Mouse (Mus musculus): ENCODE measurements around the gene Gabbr2. TPM values are rescaled to one million over a fixed set of nuclear protein-coding genes. Genes with fewer than 3 reads are reported as not detected.

Gene Gabbr2
- total RNA-seq, 2 experiments from 2014 or later = not detected

- ATAC-seq (replicated peaks; ENCODE audit: poor library complexity, severe bottlenecking) = no peak
Observed at GRCm38 (mm10) chr4:46781109-46781508, 210.6 kb downstream of the Gabbr2 start.

- ATAC-seq (replicated peaks; ENCODE audit: poor library complexity, severe bottlenecking) = peak; percentile 55
Observed at GRCm38 (mm10) chr4:46775959-46776358, 215.7 kb downstream of the Gabbr2 start.

DNA sequence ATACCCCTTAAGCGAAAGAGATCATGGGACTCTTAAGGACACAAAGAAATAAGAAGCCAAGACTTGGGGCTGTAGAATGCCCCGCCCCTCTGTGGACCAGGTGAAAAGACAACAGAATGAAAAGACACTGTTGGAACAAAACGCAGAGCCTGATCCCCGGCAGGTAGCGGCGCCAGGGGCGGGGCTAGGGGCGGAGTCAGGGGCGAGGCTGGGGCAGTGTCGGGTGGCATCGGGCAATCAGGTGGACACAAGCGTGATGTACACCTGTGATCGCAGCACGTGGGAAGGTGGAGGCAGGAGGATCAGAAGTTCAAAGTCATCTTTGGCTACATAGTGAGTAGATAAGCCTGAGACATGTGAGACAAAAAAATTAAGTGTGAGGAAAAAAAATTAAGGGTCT, 217.0 kb downstream of the Gabbr2 start:
- ATAC-seq (replicated peaks; ENCODE audit: poor library complexity, severe bottlenecking) = no peak

DNA sequence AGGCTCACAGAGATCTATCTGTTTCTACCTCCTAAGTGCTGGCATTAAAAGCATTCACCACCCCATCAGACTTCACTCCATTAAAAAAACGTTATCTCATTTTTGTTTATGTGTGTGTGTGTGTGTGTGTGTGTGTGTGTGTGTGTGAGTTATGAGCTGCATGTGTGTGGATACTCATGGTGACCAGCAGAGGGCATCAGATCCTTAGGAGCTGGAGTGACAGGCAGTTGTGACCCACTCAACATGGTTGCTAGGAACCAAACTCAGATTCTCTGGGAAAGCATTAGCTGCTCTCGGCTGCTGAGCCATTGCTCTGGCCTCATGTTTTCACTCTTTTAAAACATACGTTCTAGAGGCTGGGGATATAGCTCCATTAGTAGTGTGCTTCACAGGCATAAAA, 218.4 kb downstream of the Gabbr2 start:
- no peak for ATAC-seq (replicated peaks; ENCODE audit: poor library complexity, severe bottlenecking)

DNA sequence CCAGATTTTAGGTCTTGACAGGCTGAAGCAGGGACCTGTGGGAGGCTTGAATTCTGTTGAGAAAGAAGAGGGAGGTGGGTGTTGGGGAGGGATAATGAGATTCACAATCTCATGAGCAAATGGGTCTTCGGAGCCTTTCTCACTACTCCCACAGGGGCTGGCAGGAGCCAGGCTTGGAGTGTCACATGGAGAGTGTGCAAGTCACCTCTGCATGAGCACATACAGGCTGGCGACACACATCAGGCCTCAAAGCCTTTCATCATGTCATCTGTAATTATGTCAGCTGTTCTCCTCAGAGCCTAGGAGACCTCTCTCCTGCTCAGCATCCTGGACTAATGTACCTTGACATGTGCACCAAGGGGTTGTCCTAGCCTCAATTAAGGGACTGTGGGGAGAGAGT, 219.1 kb downstream of the Gabbr2 start:
- ATAC-seq (replicated peaks; ENCODE audit: poor library complexity, severe bottlenecking) = no peak

DNA sequence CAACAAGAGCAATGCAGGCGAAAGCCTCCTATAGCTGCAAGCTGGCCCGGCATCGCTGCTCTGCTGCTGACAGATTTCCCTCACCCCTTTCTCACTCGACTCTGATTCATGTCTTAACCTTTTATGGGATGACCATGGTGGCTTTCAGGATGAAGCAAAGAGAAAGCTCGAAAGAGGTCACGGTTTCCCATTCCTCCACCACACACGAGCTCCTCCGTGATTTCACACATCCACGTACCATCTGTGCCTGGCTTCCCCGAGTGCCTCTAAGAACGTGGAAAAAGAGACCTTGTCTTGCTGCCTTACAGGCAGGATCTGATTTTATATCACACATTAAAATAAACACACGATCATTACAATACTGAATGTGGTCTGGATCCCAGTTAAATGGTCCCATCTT, 220.6 kb downstream of the Gabbr2 start:
- no peak for ATAC-seq (replicated peaks; ENCODE audit: poor library complexity, severe bottlenecking)

GRCm38 (mm10) chr4:46770635-46771034, 221.0 kb downstream of the Gabbr2 start:
- no peak for ATAC-seq (replicated peaks; ENCODE audit: poor library complexity, severe bottlenecking)

DNA sequence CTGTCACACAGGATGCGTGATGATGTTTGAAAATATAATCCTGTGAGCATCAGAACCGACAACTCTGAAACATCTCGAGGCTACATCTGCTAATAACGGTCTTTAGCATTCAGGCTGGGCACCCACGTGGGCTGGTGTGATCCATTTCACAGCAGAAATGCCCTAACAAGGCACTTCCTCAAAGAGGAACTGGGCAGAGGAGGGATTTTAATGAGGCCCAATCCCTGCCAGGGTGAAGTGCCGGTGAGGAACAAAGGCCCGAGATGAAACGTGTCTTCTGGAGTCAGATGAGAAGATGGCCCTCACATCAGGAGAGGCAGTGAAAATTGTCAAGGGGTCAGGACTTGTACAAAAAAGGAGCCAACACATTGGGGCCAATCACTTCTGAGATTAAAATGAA, 221.6 kb downstream of the Gabbr2 start:
- ATAC-seq (replicated peaks; ENCODE audit: poor library complexity, severe bottlenecking) = peak; percentile 90

DNA sequence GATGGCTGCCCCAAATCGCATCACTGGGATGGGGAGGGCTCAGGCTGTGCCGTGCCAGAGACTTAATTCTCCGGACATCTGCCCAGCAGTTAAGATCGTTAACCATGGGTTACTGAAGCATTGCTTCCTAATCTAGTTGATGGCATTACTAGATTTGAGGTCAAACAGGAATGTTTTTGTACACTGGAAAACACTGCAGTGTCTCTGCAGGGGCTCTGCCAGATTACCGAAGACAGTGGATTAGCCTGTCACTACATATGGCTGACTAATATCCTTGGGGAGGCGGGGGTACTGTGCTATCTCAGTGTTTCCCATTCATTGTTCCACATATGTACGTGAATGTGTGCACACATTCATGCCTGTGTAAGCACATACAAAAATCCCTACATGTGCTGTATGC, 225.3 kb downstream of the Gabbr2 start:
- no peak for ATAC-seq (replicated peaks; ENCODE audit: poor library complexity, severe bottlenecking)

GRCm38 (mm10) chr4:46759838-46760237, 231.8 kb downstream of the Gabbr2 start:
- no peak for ATAC-seq (replicated peaks; ENCODE audit: poor library complexity, severe bottlenecking)

- ATAC-seq (replicated peaks; ENCODE audit: poor library complexity, severe bottlenecking) = no peak
Observed at GRCm38 (mm10) chr4:46758340-46759041, 233.2 kb downstream of the Gabbr2 start.

GRCm38 (mm10) chr4:46754407-46755194, 237.1 kb downstream of the Gabbr2 start:
- peak; percentile 75 for ATAC-seq (replicated peaks; ENCODE audit: poor library complexity, severe bottlenecking)

- peak; percentile 52 for ATAC-seq (replicated peaks; ENCODE audit: poor library complexity, severe bottlenecking)
Observed at GRCm38 (mm10) chr4:46752306-46752705, 239.4 kb downstream of the Gabbr2 start.

- ATAC-seq (replicated peaks; ENCODE audit: poor library complexity, severe bottlenecking) = peak; percentile 84
Observed at GRCm38 (mm10) chr4:46749015-46749414, 242.7 kb downstream of the Gabbr2 start.

DNA sequence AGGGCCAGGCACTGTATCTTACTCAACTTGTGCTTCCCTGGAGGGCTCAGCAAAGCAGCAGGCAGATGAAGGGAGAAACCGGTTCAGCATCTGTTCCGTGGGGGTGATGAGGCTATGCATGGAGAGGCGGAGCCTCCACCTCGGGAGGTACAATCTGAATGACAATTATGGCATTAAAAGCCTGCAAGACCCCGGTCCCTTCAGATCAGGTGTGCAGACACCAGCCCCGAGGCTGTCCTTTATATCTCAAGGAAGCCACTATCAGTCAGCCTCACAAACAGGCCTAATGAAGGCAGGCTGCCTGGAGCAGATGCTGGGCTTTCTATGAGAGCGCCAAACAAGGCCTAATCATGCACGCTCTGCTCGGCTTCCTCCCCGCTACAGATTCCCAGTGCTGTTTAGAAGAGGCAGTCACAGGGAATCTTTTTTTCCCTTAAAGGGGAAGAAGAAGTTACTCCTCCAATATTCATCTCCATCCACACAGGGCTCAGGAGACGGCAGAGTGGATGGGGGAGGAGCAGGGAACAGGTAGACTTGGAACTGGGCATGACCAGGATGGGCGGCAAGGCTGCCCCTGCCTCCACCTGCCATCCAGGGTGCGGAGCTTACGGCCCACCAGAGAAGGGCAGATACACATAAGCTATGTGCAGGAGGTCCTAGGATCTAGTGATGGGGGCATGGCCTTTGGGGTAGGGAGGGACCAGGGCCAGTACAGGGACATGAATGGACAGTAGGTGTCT, 244.5 kb downstream of the Gabbr2 start:
- no peak for ATAC-seq (replicated peaks; ENCODE audit: poor library complexity, severe bottlenecking)

DNA sequence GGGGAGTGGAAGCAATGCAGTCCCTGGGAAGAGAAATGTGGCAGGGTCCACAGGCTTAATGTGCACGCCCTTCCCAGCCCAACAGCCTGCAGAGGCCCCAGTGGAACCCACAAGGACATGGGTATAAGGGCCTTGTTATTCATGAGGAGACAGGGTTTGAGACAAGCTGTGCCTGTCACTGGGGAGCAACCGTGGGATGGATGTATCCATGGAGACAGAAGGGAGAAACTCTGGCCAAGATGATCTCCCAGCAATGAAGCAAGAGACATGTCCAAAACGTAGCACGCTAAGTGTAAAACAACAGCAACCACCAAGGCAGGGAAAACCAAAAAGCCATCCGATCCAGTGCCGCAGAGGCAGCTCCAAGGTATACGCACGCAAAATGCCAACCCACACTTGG, 246.1 kb downstream of the Gabbr2 start:
- ATAC-seq (replicated peaks; ENCODE audit: poor library complexity, severe bottlenecking) = no peak

DNA sequence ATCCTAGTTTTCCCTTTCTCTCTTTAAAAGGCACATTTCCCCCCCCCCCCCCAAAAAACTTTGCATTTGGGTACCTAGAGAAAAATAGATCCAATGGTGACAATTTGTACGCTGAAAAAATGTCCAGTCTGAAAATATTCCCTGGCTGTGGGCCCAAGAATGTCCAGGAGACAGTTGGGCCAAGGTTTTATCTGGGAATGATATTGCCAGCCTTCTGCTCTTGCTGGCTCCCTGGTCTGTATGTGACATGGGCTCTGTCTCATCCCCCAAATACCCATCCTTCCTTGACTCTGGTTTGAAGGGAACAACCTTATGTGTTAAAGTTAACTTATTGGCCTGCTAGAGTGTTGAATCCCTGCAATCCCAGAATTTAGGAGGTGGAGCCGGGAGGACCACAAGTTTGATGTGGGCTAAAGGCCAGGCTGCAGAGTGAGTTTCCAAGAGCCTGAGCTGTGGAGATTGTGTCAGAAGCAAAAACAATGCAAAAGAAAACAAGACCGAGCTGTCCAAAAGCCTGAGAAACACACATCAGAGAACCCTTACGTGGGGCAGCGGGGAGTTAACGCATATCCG, 247.0 kb downstream of the Gabbr2 start:
- ATAC-seq (replicated peaks; ENCODE audit: poor library complexity, severe bottlenecking) = no peak

DNA sequence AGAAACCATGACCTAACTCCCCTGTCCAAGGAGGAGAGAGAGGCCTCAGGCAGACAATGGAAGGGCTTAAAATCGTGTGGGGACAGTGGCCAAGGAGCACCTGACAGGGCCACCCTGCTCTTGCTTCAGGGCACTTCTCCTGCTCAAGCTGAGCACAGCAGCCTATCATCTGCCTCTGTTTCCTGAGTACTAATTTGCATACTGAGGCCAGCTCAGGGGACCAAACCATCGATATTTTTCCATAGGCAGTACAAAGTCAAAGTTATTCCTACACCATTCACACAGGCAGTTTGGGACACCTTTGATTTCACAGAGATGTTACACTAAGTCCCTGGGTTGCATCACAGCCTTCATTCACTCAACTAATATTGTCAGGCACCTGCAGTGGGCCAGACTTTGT, 249.1 kb downstream of the Gabbr2 start:
- peak; percentile 26; the same call in 1 of the 2 replicates for ATAC-seq (replicated peaks; ENCODE audit: poor library complexity, severe bottlenecking)

DNA sequence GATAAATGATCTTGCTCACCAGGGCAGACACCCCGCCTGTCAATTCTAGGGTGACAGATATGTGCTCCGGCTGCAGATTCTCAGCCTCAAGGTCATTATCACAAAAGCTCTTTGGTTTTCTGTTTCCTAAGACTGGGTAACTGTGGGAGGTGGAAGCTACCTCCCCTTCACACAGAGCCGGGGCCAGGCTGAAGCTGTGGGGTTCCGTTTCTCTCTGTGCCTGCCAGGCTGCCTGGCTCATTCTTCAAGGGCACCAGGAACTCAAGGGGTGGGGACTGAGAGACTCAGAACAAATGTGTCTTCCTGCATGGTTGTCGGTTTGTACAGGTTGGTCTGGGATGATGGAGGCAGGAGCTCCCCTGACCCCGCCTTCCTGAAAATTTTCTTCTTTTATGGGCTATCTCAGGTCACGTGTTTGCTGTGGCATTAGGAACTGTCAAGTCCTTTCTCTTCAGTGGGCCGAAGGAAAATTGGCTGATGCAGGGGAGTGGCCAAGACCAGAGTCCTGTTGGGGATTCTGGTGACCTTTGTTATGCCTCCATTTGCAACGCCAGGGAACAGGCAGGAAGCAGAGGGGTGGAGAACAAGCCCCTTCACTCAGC, 254.7 kb downstream of the Gabbr2 start:
- ATAC-seq (replicated peaks; ENCODE audit: poor library complexity, severe bottlenecking) = peak; percentile 33; the same call in 1 of the 2 replicates

GRCm38 (mm10) chr4:46734906-46735305, 256.8 kb downstream of the Gabbr2 start:
- peak; percentile 13; the same call in 1 of the 2 replicates for ATAC-seq (replicated peaks; ENCODE audit: poor library complexity, severe bottlenecking)
